Mouse (Mus musculus): Measurements from ENCODE around the gene Acox2. TPM values are rescaled to one million over a fixed set of nuclear protein-coding genes. Genes with fewer than 3 reads are reported as not detected.

Acox2 gene
- total RNA-seq, 4 experiments from 2014 or later: 0.84 to 1.4 TPM; not detected in 2

Other genes starting within 250 kb of the Acox2 start
- gene Rpp14, start 179.0 kb downstream of the Acox2 start, total RNA-seq (2022): 10 to 100 TPM; 25.1 to 31.7 (median 29.3) TPM
- gene Pxk, start 161.1 kb downstream of the Acox2 start, total RNA-seq (2022): 10 to 100 TPM; 32.5 to 32.8 (median 32.7) TPM
- 100 to 1,000 TPM; 153 to 174 (median 160) TPM for gene Pdhb, start 86.3 kb downstream of the Acox2 start, total RNA-seq (2022)
- 10 to 100 TPM; 34.4 to 40.6 (median 39.0) TPM for gene Kctd6, start 45.2 kb downstream of the Acox2 start, total RNA-seq (2022)
- gene Fam107a, start 58.7 kb upstream of the Acox2 start, total RNA-seq (2022): 100 to 1,000 TPM; 193 to 269 (median 228) TPM
- not detected for gene Oit1, start 119.4 kb upstream of the Acox2 start, total RNA-seq (2022)